Comparison of ENCODE assay signal across 7 mouse cellular contexts in genomic region chr8:70234080-70234780, GRCm38 (mm10). TPM values are rescaled to one million over a fixed set of nuclear protein-coding genes. Genes with fewer than 3 reads are reported as not detected.
A peak's percentile ranks its signal among the peaks of the same experiment; 100 is the strongest.
DNase-seq lines count a peak whose midpoint lies in the region; ATAC-seq and TF ChIP-seq lines count a peak whose summit lies in the region.

Sugp2 (plus strand) TSS chr8:70234226.
Armc6 (minus strand) TSS chr8:70234466.

- no peak for TF ChIP-seq CTCF in intestine, postnatal 0 days (IDR thresholded peaks at IDR 0.05; ENCODE audit: low read depth)
- TF ChIP-seq CTCF in small intestine, adult 2 months (IDR thresholded peaks at IDR 0.05; ENCODE audit: extremely low read depth, insufficient read length, insufficient replicate concordance, low read depth, low read length) = no peak

- ATAC-seq in intestine, postnatal 0 days = peak; percentile 95
- ATAC-seq in midbrain, embryonic 12.5 days (ENCODE audit: low FRiP score, low read depth) = peak; percentile 97

- H3K9me3 ChIP-seq in intestine, postnatal 0 days (ENCODE audit: control insufficient read depth) = no peaks in the 10 kb centered on the region
- H3K9me3 ChIP-seq in midbrain, embryonic 12.5 days = no peaks in the 10 kb centered on the region

- H3K27me3 ChIP-seq in intestine, postnatal 0 days (replicated peaks; ENCODE audit: control insufficient read depth, insufficient read depth, low read length) = no peaks in the 10 kb centered on the region
- no peaks in the 10 kb centered on the region for H3K27me3 ChIP-seq in midbrain, embryonic 12.5 days
- no peaks in the 10 kb centered on the region for H3K27me3 ChIP-seq in small intestine, adult 2 months (ENCODE audit: control insufficient read depth, insufficient read depth, low read length)

- WGBS in intestine, postnatal 0 days = under 1% methylated on average over 67 of the region's 67 CpGs
- under 1% methylated on average over 58 of the region's 67 CpGs for WGBS in midbrain, embryonic 12.5 days
- WGBS in small intestine, adult 2 months = under 1% methylated on average over 67 of the region's 67 CpGs

- peak within 1 kb of the TSS; percentile 85 for H3K4me2 ChIP-seq in intestine, postnatal 0 days (replicated peaks; ENCODE audit: low read depth)
- peak within 1 kb of the TSS; percentile 94 for H3K4me2 ChIP-seq in midbrain, embryonic 12.5 days (replicated peaks)

- peak; percentile 95 for DNase-seq in adrenal gland, adult 8-10 months
- peak; percentile 94 for DNase-seq in embryo, embryonic 9.5 days (ENCODE audit: extremely low spot score)
- DNase-seq in gonadal fat pad, adult 2 months (ENCODE audit: low read depth) = peak; percentile 61
- peak; percentile 96 for DNase-seq in left cerebral cortex, postnatal 4 days

- H3K36me3 ChIP-seq in intestine, postnatal 0 days (ENCODE audit: control insufficient read depth, insufficient read depth) = peaks cover 40% of the 10 kb centered on the region
- peaks cover 52% of the 10 kb centered on the region for H3K36me3 ChIP-seq in midbrain, embryonic 12.5 days
- H3K36me3 ChIP-seq in small intestine, adult 2 months (ENCODE audit: control insufficient read depth, insufficient read depth, low read length) = peaks cover 19% of the 10 kb centered on the region

- H3K27ac ChIP-seq in intestine, postnatal 0 days (ENCODE audit: low read depth, low read length) = peak within 1 kb of the TSS; percentile 90
- H3K27ac ChIP-seq in midbrain, embryonic 12.5 days (replicated peaks) = peak within 1 kb of the TSS; percentile 90
- H3K27ac ChIP-seq in small intestine, adult 2 months (ENCODE audit: insufficient read depth, low read depth, low read length) = peak within 1 kb of the TSS; percentile 92

- no peaks in the 10 kb centered on the region; the same call in 1 of the 2 replicates for H3K4me1 ChIP-seq in intestine, postnatal 0 days (replicated peaks; ENCODE audit: control insufficient read depth, insufficient read depth, low read length)
- H3K4me1 ChIP-seq in midbrain, embryonic 12.5 days = peaks cover 22% of the 10 kb centered on the region
- peaks cover 4% of the 10 kb centered on the region; the same call in 1 of the 2 replicates for H3K4me1 ChIP-seq in small intestine, adult 2 months (ENCODE audit: control insufficient read depth, insufficient read depth, insufficient read length, low read length)

- H3K4me3 ChIP-seq in intestine, postnatal 0 days (ENCODE audit: low read depth, low read length) = peak within 1 kb of the TSS; percentile 75
- peak within 1 kb of the TSS; percentile 82 for H3K4me3 ChIP-seq in midbrain, embryonic 12.5 days
- H3K4me3 ChIP-seq in small intestine, adult 2 months (ENCODE audit: low read depth, low read length) = peak within 1 kb of the TSS; percentile 66

- peak; percentile 34 for TF ChIP-seq POLR2A in small intestine, adult 2 months (IDR thresholded peaks at IDR 0.05; ENCODE audit: low read depth, low read length)

- peak within 1 kb of the TSS; percentile 65 for H3K9ac ChIP-seq in intestine, postnatal 0 days (ENCODE audit: low read depth, low read length)
- peak within 1 kb of the TSS; percentile 88 for H3K9ac ChIP-seq in midbrain, embryonic 12.5 days (replicated peaks)

- intact Hi-C loops in left cerebral cortex, postnatal 4 days (cut with DNase I) = loop anchor here (10.0 kb wide), 1 partner anchor 319 kb away; no protein-coding TSS in a partner anchor

RNA-seq across cellular contexts. Expression of gene Sugp2, which starts in this region (rescaled TPM):
- 10 to 100 TPM; 34.6 to 65.6 (median 46.1) TPM for total RNA-seq in adrenal gland, adult 8-10 months (2022)
- polyA plus RNA-seq in gonadal fat pad, adult 2 months (2012; rRNA removed) = 31.4 and 42.5 TPM in 2 replicates
- polyA plus RNA-seq in intestine, postnatal 0 days (2015; fragmentation: Nextera tagmentation; extraction: Ambion mirVana) = 8.0 and 11.5 TPM in 2 replicates
- total RNA-seq in left cerebral cortex, postnatal 4 days (2021) = 100 to 1,000 TPM; 160 to 169 TPM
- polyA plus RNA-seq in midbrain, embryonic 12.5 days (2016; fragmentation: Nextera tagmentation; extraction: Ambion mirVana) = 82.5 and 88.6 TPM in 2 replicates
- polyA plus RNA-seq in small intestine, adult 2 months (2012; rRNA removed) = 8.5 and 23.4 TPM in 2 replicates

RNA-seq across cellular contexts. Expression of gene Armc6, which starts in this region (rescaled TPM):
- total RNA-seq in adrenal gland, adult 8-10 months (2022) = 10 to 100 TPM; 13.3 to 19.3 (median 16.0) TPM
- polyA plus RNA-seq in gonadal fat pad, adult 2 months (2012; rRNA removed) = 12.0 and 14.1 TPM in 2 replicates
- 10.0 and 11.2 TPM in 2 replicates for polyA plus RNA-seq in intestine, postnatal 0 days (2015; fragmentation: Nextera tagmentation; extraction: Ambion mirVana)
- total RNA-seq in left cerebral cortex, postnatal 4 days (2021) = 100 to 1,000 TPM; 111 to 122 TPM
- polyA plus RNA-seq in midbrain, embryonic 12.5 days (2016; fragmentation: Nextera tagmentation; extraction: Ambion mirVana) = 45.5 and 47.1 TPM in 2 replicates
- polyA plus RNA-seq in small intestine, adult 2 months (2012; rRNA removed) = 11.6 and 17.9 TPM in 2 replicates

Comparison
In these comparisons a context has a peak if more than half of its experiments do, and no peak if none do; other contexts are left out.
1. Peak in every context shown above with its lines: DNase-seq, ATAC-seq, H3K4me3 ChIP-seq and H3K27ac ChIP-seq.
2. RNA of gene Armc6 (total RNA-seq): 111 to 122 TPM in left cerebral cortex, postnatal 4 days; 13.3 to 19.3 TPM in adrenal gland, adult 8-10 months; every median in the first group is over 4 times any median in the second.